Mouse (Mus musculus) ES-Bruce4 (cell line): ENCODE results near the gene Qpctl.

Experiments used
- EP300 ChIP-seq: IDR thresholded peaks from 2 replicates; pipeline ENCODE4 v1.6.1; 2011; ENCODE audit warnings: low read depth, low read length; ENCODE audit not compliant: insufficient read depth
- POLR2A ChIP-seq: IDR thresholded peaks from one replicate; pipeline ENCODE4 v1.8.1; 2011; ENCODE audit warnings: low read length; ENCODE audit not compliant: insufficient read depth

DNA sequence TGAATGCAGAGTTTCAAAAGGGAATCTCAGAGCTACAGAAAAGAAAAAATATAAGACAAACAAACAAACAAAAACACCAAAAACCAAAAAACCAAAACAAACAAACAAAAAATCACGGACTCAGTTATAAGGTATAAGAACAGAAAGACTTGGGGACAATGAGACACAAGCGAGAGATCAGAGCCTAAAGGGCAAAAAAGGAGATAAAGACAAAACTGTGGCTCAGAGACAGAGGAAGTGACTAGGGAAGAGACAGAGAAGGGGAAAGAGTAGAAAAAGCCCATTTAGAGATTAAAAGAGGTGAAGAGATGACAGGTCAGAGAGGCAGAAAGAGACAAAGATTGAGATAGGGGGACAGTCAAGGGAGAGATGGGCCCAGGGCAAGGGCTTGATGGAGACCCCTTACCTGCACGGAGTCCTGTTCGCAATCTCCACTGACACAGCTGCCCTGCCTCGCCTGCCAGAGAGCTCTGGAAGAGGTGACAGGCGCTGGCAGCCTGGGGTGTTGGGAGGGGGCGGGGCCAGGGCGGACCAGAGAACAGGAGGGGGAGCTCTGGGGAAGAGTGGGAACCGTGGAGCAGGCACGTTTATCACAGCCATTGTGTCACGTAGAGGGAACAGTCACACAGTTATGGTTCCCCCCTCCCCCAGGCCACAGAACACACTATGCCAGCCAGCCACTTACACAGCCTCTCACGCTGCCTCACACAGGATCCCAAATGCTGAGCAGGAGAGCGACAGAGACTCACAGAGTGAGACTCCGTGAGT, 16.7 kb upstream of the Qpctl start, which contains the start of gene Gipr:
- TF ChIP-seq POLR2A (no peak), EP300 (no peak)
